Mouse (Mus musculus) testis, adult 2 months (tissue): ENCODE data around the gene C2cd4d. TPM values are rescaled to one million over a fixed set of nuclear protein-coding genes. Genes with fewer than 3 reads are reported as not detected.

ENCODE experiments used
- H3K27ac ChIP-seq: fragments of 200-500 bp; 2 replicates; pipeline ENCODE4 v1.5.1; 2012; ENCODE audit warnings: low read depth, low read length; ENCODE audit not compliant: control insufficient read depth, insufficient read depth
- H3K27me3 ChIP-seq: fragments of 200-500 bp; 2 replicates; pipeline ENCODE4 v1.6.1; 2012; ENCODE audit warnings: mild to moderate bottlenecking, low read length, moderate library complexity; ENCODE audit not compliant: control insufficient read depth, insufficient read depth
- H3K36me3 ChIP-seq: fragments of 200-500 bp; 2 replicates; pipeline ENCODE4 v1.6.1; 2012; ENCODE audit warnings: mild to moderate bottlenecking, low read length; ENCODE audit not compliant: control insufficient read depth, insufficient read depth
- H3K4me1 ChIP-seq: fragments of 200-500 bp; 2 replicates; pipeline ENCODE4 v1.6.1; 2012; ENCODE audit warnings: low read length; ENCODE audit not compliant: control insufficient read depth, insufficient read depth
- H3K4me3 ChIP-seq: fragments of 200-500 bp; 2 replicates; pipeline ENCODE4 v1.5.1; 2012; ENCODE audit warnings: low read depth, mild to moderate bottlenecking, low read length, moderate library complexity, mixed read lengths; ENCODE audit not compliant: control insufficient read depth
- CTCF ChIP-seq: fragments of 200-500 bp; IDR thresholded peaks from 2 replicates; pipeline ENCODE4 v1.5.1; 2012; ENCODE audit warnings: low read depth, mild to moderate bottlenecking, inconsistent platforms, low read length, moderate library complexity; ENCODE audit not compliant: control insufficient read depth, insufficient read depth, insufficient replicate concordance
- POLR2A ChIP-seq: fragments of 200-500 bp; IDR thresholded peaks from 2 replicates; pipeline ENCODE4 v1.6.1; 2012; ENCODE audit warnings: low read depth, mild to moderate bottlenecking, inconsistent platforms, low read length, moderate library complexity; ENCODE audit not compliant: control insufficient read depth
- polyA plus RNA-seq: library from polyadenylated mRNA; depleted of rRNA; stranded (reverse); fragments of >200 nt; gene quantifications from 2 replicates; pipeline ENCODE4 v1.2.3, GENCODE M21; 2012

Gene C2cd4d
- polyA plus RNA-seq, 1 experiment, result 0.41 TPM

- TF ChIP-seq CTCF (no peak), POLR2A (no peak)
- no peak overlapping the region for H3K4me3 ChIP-seq
- H3K36me3 ChIP-seq, result no peaks in the 10 kb centered on the region
- H3K4me1 ChIP-seq, result no peaks in the 10 kb centered on the region
- no peak overlapping the region for H3K27ac ChIP-seq
- H3K27me3 ChIP-seq, result no peaks in the 10 kb centered on the region
These were observed 25.2 kb downstream of the C2cd4d start for GRCm38 (mm10) chr3:94387391-94387790.

GRCm38 (mm10) chr3:94388047-94388446, 25.8 kb downstream of the C2cd4d start:
- Histone ChIP-seq H3K4me1 (no peaks in the 10 kb centered on the region), H3K27ac (no peak overlapping the region), H3K27me3 (no peaks in the 10 kb centered on the region), H3K36me3 (no peaks in the 10 kb centered on the region), H3K4me3 (no peak overlapping the region)
- TF ChIP-seq CTCF (no peak), POLR2A (no peak)

GRCm38 (mm10) chr3:94389420-94389819, 27.2 kb downstream of the C2cd4d start:
- Histone ChIP-seq H3K27me3 (no peaks in the 10 kb centered on the region), H3K4me1 (no peaks in the 10 kb centered on the region), H3K27ac (no peak overlapping the region), H3K4me3 (no peak overlapping the region), H3K36me3 (no peaks in the 10 kb centered on the region)
- no peak for TF ChIP-seq CTCF
- TF ChIP-seq POLR2A, result no peak

DNA sequence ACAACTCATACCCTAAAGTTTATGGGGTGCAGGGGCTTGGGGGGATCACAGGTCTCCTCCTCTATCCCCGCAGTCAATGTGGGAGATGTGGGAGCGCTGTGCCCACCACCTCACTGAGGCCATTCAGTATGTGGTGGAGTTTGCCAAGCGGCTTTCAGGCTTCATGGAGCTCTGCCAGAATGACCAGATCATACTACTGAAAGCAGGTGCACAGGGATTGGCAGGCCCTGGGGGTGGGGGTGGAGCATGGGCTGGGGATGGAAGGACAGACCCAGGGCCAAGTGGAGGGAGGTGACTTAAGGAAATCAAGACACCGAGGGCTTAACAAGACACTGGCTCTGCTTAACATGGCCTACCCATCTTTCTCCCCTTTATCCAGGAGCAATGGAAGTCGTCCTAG, 28.8 kb downstream of the C2cd4d start:
- Histone ChIP-seq H3K36me3 (no peaks in the 10 kb centered on the region), H3K4me3 (no peak overlapping the region), H3K4me1 (no peaks in the 10 kb centered on the region), H3K27me3 (no peaks in the 10 kb centered on the region), H3K27ac (no peak overlapping the region)
- TF ChIP-seq POLR2A (no peak), CTCF (no peak)

DNA sequence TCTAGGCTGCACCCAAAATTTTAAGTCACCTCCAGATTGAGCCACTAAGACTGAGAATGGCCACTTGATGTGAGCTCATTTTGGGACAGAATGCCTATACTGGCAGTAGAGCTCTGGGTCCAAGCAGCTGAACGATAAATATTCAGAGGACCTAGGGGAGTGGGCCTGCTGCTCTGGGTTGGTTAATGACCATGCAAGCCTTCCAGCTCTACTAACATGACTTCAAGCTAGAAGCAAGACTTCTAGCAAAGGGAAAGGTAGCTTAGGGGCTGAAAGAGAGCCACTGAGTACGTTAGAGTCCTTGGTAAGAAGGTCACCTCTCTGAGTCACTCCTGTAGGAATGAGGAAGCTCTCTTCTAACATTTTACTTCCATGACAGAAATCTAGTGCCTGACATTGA, 29.9 kb downstream of the C2cd4d start:
- no peak overlapping the region for H3K4me3 ChIP-seq

DNA sequence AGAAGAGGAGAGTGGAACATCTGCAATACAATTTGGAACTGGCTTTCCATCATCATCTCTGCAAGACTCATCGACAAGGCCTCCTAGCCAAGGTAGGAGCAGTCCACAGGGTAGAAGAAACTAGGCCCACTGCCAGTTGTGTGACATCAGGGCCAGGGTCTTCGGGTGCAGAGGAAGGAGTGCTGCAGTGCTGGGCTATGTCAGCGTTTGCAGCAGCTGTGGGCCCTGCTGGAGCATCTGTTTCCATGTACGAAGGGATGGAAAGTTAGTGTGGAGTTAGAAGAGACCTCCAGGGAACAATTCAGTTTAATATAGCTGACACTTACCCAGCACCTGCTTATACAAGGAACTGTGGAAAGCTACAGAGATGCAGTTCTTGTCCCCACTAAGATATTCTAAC, 30.8 kb downstream of the C2cd4d start:
- TF ChIP-seq CTCF (no peak), POLR2A (no peak)
- no peak overlapping the region for H3K27ac ChIP-seq
- no peaks in the 10 kb centered on the region for H3K36me3 ChIP-seq
- H3K4me1 ChIP-seq, result no peaks in the 10 kb centered on the region
- no peaks in the 10 kb centered on the region for H3K27me3 ChIP-seq
- H3K4me3 ChIP-seq, result no peak overlapping the region

More for the DNA sequence above, 29.9 kb downstream of the C2cd4d start:
- H3K27me3 ChIP-seq, result no peaks in the 10 kb centered on the region
- H3K4me1 ChIP-seq, result no peaks in the 10 kb centered on the region
- H3K36me3 ChIP-seq, result no peaks in the 10 kb centered on the region
- no peak for TF ChIP-seq POLR2A
- TF ChIP-seq CTCF, result no peak
- H3K27ac ChIP-seq, result no peak overlapping the region

DNA sequence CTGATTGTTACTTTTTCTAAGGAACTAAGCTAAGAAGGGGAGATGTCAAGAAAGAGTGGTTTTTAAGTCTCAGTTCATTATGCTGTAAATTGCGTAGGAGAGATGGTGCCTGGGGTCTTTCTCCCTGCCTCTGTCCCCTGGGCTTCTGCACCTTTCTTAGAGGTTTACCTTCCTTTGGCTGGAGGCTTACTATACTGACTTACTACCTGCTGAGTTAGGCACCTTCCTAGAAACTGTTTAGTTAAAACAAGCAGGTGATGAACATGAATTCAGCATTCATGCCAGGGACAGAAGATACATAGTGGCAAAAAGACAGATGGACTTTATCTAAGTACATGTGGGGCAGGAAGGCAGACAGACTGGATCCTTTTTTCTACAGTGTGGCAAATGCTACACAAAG, 34.1 kb downstream of the C2cd4d start:
- no peaks in the 10 kb centered on the region for H3K27me3 ChIP-seq
- no peaks in the 10 kb centered on the region for H3K36me3 ChIP-seq
- no peak overlapping the region for H3K27ac ChIP-seq
- no peak overlapping the region for H3K4me3 ChIP-seq
- no peak for TF ChIP-seq POLR2A
- TF ChIP-seq CTCF, result no peak
- peaks cover 2% of the 10 kb centered on the region; the same call in 1 of the 2 replicates for H3K4me1 ChIP-seq

DNA sequence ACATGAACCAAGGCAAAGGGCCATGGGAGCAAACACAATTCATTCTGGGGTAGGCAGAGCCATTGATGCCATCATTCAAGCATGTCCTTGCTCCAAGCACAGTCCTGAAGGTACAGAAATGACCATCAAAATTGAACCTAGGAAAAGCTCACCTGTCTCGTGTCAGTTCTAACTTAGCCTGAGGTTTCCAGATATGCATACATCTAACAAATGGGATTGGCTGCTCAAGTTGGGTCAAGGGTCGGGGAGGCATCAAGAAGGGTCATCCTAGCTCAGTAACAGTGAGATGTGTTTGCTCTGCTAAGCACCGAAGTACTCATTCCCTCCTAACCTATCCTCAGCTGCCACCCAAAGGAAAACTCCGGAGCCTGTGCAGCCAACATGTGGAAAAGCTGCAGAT, 34.6 kb downstream of the C2cd4d start:
- Histone ChIP-seq H3K4me3 (no peak overlapping the region), H3K36me3 (no peaks in the 10 kb centered on the region), H3K27me3 (no peaks in the 10 kb centered on the region), H3K27ac (no peak overlapping the region), H3K4me1 (peaks cover 2% of the 10 kb centered on the region; the same call in 1 of the 2 replicates)
- TF ChIP-seq CTCF (no peak), POLR2A (no peak)
